Mouse (Mus musculus) ovary, postnatal 36 days (tissue): ENCODE results near the gene Gm49333.

Source experiments
- DNase-seq: peaks from one replicate; pipeline ENCODE4 v3.0.0; 2022; ENCODE audit warnings: low spot score, mixed read lengths

Gene Gm49333

DNA sequence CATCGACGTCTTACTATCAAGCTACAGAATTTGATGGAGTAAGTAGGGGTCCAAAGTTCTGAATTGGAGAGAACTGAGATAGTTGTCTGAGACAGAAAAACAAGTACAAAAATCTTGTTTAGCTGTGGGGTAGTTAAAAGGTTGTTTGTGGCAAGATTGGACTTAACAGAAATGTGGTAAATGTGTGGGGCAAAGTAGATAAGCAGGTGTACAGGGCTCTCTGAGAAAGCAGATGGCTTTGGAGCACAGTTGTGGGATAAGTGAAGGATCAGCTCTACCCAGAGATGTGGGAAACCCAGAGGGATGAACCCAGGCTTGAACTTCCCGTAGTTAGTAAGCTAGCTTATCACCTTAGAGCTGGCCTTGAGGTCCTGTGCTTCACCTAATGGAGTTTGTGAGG is 79.4 kb downstream of the Gm49333 start:
- DNase-seq, result no peak

DNA sequence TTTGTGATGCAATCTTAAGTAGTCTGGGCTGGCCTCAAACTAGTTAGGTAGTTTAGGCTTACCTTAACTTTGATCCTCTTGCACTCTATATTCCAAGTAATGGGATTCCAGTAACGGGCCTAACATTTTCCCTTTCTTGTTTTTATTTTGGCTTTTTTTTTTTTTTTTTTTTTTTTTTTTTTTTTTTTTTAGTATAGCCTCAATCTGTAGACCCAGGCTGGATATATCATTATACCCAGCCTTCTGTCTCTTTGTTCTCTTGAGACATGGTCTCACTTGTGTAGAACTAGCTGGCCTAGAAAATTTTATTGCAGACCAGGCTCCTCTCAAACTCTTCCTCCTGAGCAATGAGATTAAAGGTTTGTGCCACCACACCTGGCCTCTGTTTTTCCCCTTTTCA is 80.2 kb downstream of the Gm49333 start:
- no peak for DNase-seq

DNA sequence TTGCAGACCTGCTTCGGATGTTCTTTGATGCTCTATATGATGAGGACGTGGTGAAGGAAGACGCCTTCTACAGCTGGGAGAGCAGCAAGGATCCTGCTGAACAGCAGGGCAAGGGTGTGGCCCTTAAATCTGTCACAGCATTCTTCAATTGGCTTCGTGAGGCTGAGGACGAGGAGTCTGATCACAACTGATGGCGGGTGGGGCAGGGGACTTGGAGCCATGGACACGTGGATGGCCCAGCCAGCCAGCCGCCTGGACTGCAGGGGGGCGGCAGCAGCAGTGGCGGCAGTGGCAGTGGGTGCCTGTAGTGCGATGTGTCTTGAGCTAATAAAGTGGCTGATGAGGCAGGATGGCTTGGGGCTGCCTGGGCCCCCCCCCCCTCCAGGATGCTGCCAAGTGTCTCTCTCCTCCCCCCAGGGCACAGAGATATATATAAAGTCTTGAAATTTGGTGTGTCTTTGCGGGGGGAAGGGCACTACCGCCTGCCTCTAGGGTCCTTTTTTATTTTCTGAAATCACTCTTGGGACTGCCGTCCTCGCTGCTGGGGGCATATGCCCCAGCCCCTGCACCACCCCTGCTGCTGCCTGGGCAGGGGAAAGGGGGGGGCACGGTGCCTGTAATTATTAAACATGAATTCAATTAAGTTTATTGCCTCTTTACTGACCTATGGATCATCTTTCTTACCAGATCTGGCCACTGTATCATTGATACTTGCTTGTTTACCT is 81.0 kb downstream of the Gm49333 start:
- no peak for DNase-seq

DNA sequence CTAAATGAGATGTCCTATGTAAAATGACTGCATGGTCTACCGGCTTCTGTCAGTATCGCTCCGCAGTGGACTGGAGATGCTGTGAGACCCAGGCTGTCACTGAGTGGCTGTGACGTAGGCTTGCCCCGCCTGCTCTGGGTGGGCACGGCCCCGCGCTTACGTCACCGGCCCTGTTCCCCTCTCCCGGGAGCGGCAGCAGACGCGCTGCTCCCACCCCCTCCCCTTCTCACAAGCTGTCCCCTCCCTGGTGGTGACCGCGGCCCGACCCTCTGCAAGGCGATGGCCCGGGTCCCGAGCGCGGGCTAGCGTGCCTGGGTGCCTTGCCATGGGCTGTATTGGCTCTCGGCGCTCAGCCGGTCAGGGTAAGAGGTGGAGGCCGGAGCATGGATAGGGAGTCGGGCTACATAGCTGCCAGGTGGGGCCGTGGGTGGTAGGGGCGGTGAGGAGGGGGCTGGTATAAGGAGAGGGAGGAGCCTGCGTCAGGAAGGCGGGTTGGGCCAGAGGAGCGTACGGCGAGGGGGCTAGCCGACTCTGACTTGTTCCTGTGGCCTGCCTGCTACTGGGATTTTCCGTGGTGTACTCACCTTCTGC is 81.8 kb downstream of the Gm49333 start, which contains the start of gene Fam131a:
Gene Fam131a (plus strand): TSS at position 131 of the 591 bp plus-strand sequence.
- DNase-seq, result peak; percentile 86

GRCm38 (mm10) chr16:20694781-20695180 is 83.4 kb downstream of the Gm49333 start:
- DNase-seq, result no peak
